Mouse (Mus musculus): Measurements from ENCODE around the gene Apba2.

GRCm38 (mm10) chr7:64630697-64631096 is 129.2 kb downstream of the Apba2 start:
- no peak for TF ChIP-seq CTCF (IDR thresholded peaks at IDR 0.05; ENCODE audit: low read depth, low read length)
- no peak for TF ChIP-seq POLR2AphosphoS5 (IDR thresholded peaks at IDR 0.05; ENCODE audit: insufficient replicate concordance, low read depth, low read length)
- TF ChIP-seq TAL1 (conservative IDR thresholded peaks at IDR 0.05; ENCODE audit: low read depth, low read length), result no peak
- no peak for TF ChIP-seq GATA2 (IDR thresholded peaks at IDR 0.05; ENCODE audit: borderline replicate concordance, low read depth, low read length)
- TF ChIP-seq GATA1 (IDR thresholded peaks at IDR 0.05; ENCODE audit: borderline replicate concordance, low read length), result no peak

All from G1E (cell line).